Mouse (Mus musculus) midbrain, embryonic 13.5 days (tissue): ENCODE results near the gene Bola1. TPM values are rescaled to one million over a fixed set of nuclear protein-coding genes. Genes with fewer than 3 reads are reported as not detected.

ENCODE experiments used
- ATAC-seq: fragments of 200-750 bp; cut with Nextera tagmentation; 2 replicates; pipeline ENCODE4 v1.8.0; 2017; ENCODE audit warnings: mild to moderate bottlenecking, moderate TSS enrichment, moderate library complexity
- H3K27ac ChIP-seq: fragments of 300-500 bp; sonication (generic); 2 replicates; pipeline ENCODE4 v1.5.1; 2015; ENCODE audit warnings: inconsistent platforms, mild to moderate bottlenecking, moderate library complexity
- H3K27me3 ChIP-seq: fragments of 300-500 bp; sonication (generic); 2 replicates; pipeline ENCODE4 v1.6.1; 2015; ENCODE audit warnings: mild to moderate bottlenecking, inconsistent platforms
- H3K36me3 ChIP-seq: fragments of 300-500 bp; sonication (generic); 2 replicates; pipeline ENCODE4 v1.6.1; 2015; ENCODE audit warnings: mild to moderate bottlenecking, inconsistent platforms
- H3K4me1 ChIP-seq: fragments of 300-500 bp; sonication (generic); replicated peaks from 2 replicates; pipeline ENCODE4 v1.6.1; 2015; ENCODE audit warnings: inconsistent platforms
- H3K4me2 ChIP-seq: fragments of 300-500 bp; sonication (generic); replicated peaks from 2 replicates; pipeline ENCODE4 v1.6.1; 2015; ENCODE audit warnings: moderate library complexity, mild to moderate bottlenecking, inconsistent platforms
- H3K4me3 ChIP-seq: fragments of 300-500 bp; sonication (generic); replicated peaks from 2 replicates; pipeline ENCODE4 v1.5.1; 2015; ENCODE audit warnings: mild to moderate bottlenecking, inconsistent platforms
- H3K9ac ChIP-seq: fragments of 300-500 bp; sonication (generic); replicated peaks from 2 replicates; pipeline ENCODE4 v1.6.1; 2015; ENCODE audit warnings: mild to moderate bottlenecking, inconsistent platforms
- H3K9me3 ChIP-seq: fragments of 300-500 bp; sonication (generic); 2 replicates; pipeline ENCODE4 v1.6.1; 2016; ENCODE audit warnings: mild to moderate bottlenecking, inconsistent platforms
- WGBS: fragments of 180-500 bp; shearing (Covaris S2); methylation state at CpG from one replicate; pipeline ENCODE4 v1.1.7; 2015; 5-methylcytosine and 5-hydroxymethylcytosine counted together
- microRNA-seq: library from miRNA; unstranded; fragments of <30 nt; microRNA quantifications from one replicate; pipeline ENCODE4, GENCODE M21; 2016
- polyA plus RNA-seq: library from polyadenylated mRNA; unstranded; fragments of >200 nt; fragmentation: Nextera tagmentation; extraction: Ambion mirVana; gene quantifications from 2 replicates; pipeline ENCODE4 v1.2.1, GENCODE M21; 2015

Gene Bola1
- polyA plus RNA-seq, 1 experiment from 2014 or later: 67.7 TPM

- Histone ChIP-seq H3K4me1 (no peaks in the 10 kb centered on the region), H3K4me2 (no peak overlapping the region), H3K27me3 (no peaks in the 10 kb centered on the region), H3K27ac (no peak overlapping the region), H3K9ac (no peak overlapping the region), H3K9me3 (no peaks in the 10 kb centered on the region), H3K36me3 (peaks cover 51% of the 10 kb centered on the region), H3K4me3 (no peak overlapping the region)
- WGBS: 22% methylated on average over 5 of the region's 5 CpGs
- no peak for ATAC-seq
These were observed 71.6 kb downstream of the Bola1 start for GRCm38 (mm10) chr3:96147950-96148349.

Small RNA genes lying within 50 kb of the gene (microRNA-seq; reads per million reads assigned to microRNA genes)
- not detected for gene Gm44492
- not detected for gene Gm47311
- gene Gm47313: not detected

Other genes starting within 250 kb of the Bola1 start
- 61.2 and 77.0 TPM in 2 replicates for gene Plekho1, start 223.7 kb downstream of the Bola1 start, polyA plus RNA-seq
- gene Vps45, start 161.2 kb downstream of the Bola1 start, polyA plus RNA-seq: 63.7 and 67.4 TPM in 2 replicates
- 10.2 and 11.4 TPM in 2 replicates for gene Otud7b, start 115.2 kb downstream of the Bola1 start, polyA plus RNA-seq
- gene Mtmr11, start 57.7 kb downstream of the Bola1 start, polyA plus RNA-seq: 9.1 and 12.2 TPM in 2 replicates
- gene Sf3b4, start 47.4 kb downstream of the Bola1 start, polyA plus RNA-seq: 152 and 154 TPM in 2 replicates
- gene Sv2a, start 38.6 kb downstream of the Bola1 start, polyA plus RNA-seq: 68.3 and 72.0 TPM in 2 replicates
- 0.71 TPM in 1 of 2 replicates, not detected in the other for gene Hist2h2ab, start 156 bp upstream of the Bola1 start, polyA plus RNA-seq
- gene Hist2h2ac, start 1.2 kb upstream of the Bola1 start, polyA plus RNA-seq: 4.4 and 5.4 TPM in 2 replicates
- gene Hist2h2be, start 1.4 kb upstream of the Bola1 start, polyA plus RNA-seq: 5.9 and 6.5 TPM in 2 replicates
- 6.9 and 7.8 TPM in 2 replicates for gene Hist2h3c2, start 19.4 kb upstream of the Bola1 start, polyA plus RNA-seq
- gene Hist2h2aa2, start 20.6 kb upstream of the Bola1 start, polyA plus RNA-seq: 75.5 and 102 TPM in 2 replicates
- 23.2 and 42.5 TPM in 2 replicates for gene Hist2h2aa1, start 25.8 kb upstream of the Bola1 start, polyA plus RNA-seq
- gene Hist2h3c1, start 27.0 kb upstream of the Bola1 start, polyA plus RNA-seq: 0.34 TPM in 2 replicates
- 11.1 and 13.2 TPM in 2 replicates for gene Hist2h4, start 43.6 kb upstream of the Bola1 start, polyA plus RNA-seq
- gene Hist2h3b, start 48.9 kb upstream of the Bola1 start, polyA plus RNA-seq: 47.8 and 48.8 TPM in 2 replicates
- 9.1 TPM in 2 replicates for gene Hist2h2bb, start 50.0 kb upstream of the Bola1 start, polyA plus RNA-seq
- 1.2 and 1.9 TPM in 2 replicates for gene Fcgr1, start 74.3 kb upstream of the Bola1 start, polyA plus RNA-seq
- not detected in 2 replicates for gene BC107364, start 232.6 kb upstream of the Bola1 start, polyA plus RNA-seq